Mouse (Mus musculus) stomach, embryonic 14.5 days (tissue): ENCODE measurements around the gene Pde6d. TPM values are rescaled to one million over a fixed set of nuclear protein-coding genes. Genes with fewer than 3 reads are reported as not detected.

Experiments used
- ATAC-seq: fragments of 200-750 bp; cut with Nextera tagmentation; 2 replicates; pipeline ENCODE4 v1.8.0; 2017; ENCODE audit warnings: low read depth, moderate TSS enrichment; ENCODE audit not compliant: insufficient number of reproducible peaks, insufficient read depth, low FRiP score
- H3K27ac ChIP-seq: fragments of 300-500 bp; sonication (generic); 2 replicates; pipeline ENCODE4 v1.5.1; 2014; ENCODE audit warnings: mild to moderate bottlenecking, low read length, moderate library complexity, mixed read lengths
- H3K27me3 ChIP-seq: fragments of 300-500 bp; sonication (generic); 2 replicates; pipeline ENCODE4 v1.6.1; 2014; ENCODE audit warnings: low read length, control low read depth, mixed read lengths; ENCODE audit not compliant: control insufficient read depth, insufficient read depth
- H3K36me3 ChIP-seq: fragments of 300-500 bp; sonication (generic); 2 replicates; pipeline ENCODE4 v1.6.1; 2014; ENCODE audit warnings: mild to moderate bottlenecking, control low read depth, low read length, moderate library complexity, mixed read lengths; ENCODE audit not compliant: control insufficient read depth, insufficient read depth
- H3K4me1 ChIP-seq: fragments of 300-500 bp; sonication (generic); 2 replicates; pipeline ENCODE4 v1.6.1; 2014; ENCODE audit warnings: low read length, control low read depth, mixed read lengths; ENCODE audit not compliant: control insufficient read depth, insufficient read depth
- H3K4me2 ChIP-seq: fragments of 300-500 bp; sonication (generic); replicated peaks from 2 replicates; pipeline ENCODE4 v1.6.1; 2014; ENCODE audit warnings: low read depth, low read length, control low read depth
- H3K4me3 ChIP-seq: fragments of 300-500 bp; sonication (generic); 2 replicates; pipeline ENCODE4 v1.5.1; 2014; ENCODE audit warnings: low read depth, low read length, control low read depth
- H3K9ac ChIP-seq: fragments of 300-500 bp; sonication (generic); replicated peaks from 2 replicates; pipeline ENCODE4 v1.6.1; 2014; ENCODE audit warnings: low read depth, mild to moderate bottlenecking, control low read depth, low read length, moderate library complexity, mixed read lengths
- H3K9me3 ChIP-seq: fragments of 300-500 bp; sonication (generic); 2 replicates; pipeline ENCODE4 v1.6.1; 2016; ENCODE audit warnings: low read depth, low read length, control low read depth; ENCODE audit not compliant: control insufficient read depth
- WGBS: fragments of 180-500 bp; shearing (Covaris S2); extraction: QIAGEN DNeasy Blood & Tissue Kit; methylation state at CpG from one replicate; pipeline ENCODE4 v1.1.7; 2014; 5-methylcytosine and 5-hydroxymethylcytosine counted together
- polyA plus RNA-seq: library from polyadenylated mRNA; unstranded; fragments of >200 nt; fragmentation: Nextera tagmentation; extraction: Ambion mirVana; gene quantifications from 2 replicates; pipeline ENCODE4 v1.2.1, GENCODE M21; 2014

Pde6d gene
- polyA plus RNA-seq, 1 experiment from 2014 or later: 56.6 TPM

DNA sequence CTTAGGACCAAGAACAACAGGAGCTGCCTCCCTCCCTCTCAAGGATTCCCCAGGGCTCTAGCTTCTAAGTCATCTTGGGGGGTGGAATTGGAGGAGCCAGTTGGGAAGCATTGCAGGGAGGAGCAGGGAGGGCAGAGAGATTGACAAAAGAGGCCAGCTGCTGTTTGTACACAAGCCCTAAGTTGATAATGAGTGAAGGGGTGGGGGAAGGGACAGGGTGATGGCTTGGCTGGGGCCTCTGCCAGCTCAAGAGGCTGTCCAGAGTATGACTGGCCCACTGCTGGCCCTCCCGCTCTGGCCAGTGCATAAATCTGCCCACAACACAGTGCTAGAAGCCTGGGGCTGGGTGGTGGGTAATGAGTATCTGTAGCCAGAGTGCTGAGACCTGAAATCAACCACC is 77.0 kb downstream of the Pde6d start:
- peaks cover 46% of the 10 kb centered on the region for H3K4me1 ChIP-seq
- H3K4me2 ChIP-seq: peak overlapping the region; percentile 76
- H3K9ac ChIP-seq: peak overlapping the region; percentile 21

DNA sequence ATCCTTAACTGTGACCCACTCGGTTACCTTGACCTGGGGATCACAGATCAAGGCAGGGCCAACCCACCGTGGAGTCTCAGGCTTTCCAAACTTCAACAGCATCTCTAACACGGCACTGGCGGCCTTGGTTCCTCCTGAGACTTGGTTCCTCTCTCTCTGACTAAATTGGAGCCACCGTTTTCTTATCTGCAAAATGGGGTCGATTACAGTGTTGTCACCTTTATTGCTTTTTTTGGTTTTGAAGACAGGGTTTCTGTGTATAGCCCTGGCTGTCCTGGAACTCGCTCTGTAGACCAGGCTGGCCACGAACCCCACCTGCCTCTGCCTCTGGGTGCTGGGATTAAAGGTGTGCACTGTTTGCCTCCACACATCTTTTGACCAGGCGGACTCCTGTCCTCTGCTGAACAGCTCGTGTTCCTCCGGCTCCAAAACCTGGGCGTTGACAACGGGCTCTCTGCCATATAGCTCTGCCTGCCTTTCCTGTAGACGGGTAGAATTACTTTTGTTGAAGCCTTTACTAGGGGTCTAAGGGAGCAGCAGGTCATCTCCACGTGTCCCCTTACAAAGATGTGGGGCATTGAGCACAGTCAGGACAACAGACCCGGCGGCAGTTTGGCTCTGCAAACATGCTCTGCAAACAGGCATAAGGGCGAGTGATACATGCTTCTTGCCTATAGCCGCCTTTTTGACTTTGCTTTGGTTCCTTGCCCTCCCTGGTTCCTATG is 77.6 kb downstream of the Pde6d start:
- no peaks in the 10 kb centered on the region for H3K27me3 ChIP-seq
- H3K9ac ChIP-seq: peak overlapping the region; percentile 51
- H3K4me2 ChIP-seq: peak overlapping the region; percentile 76
- H3K36me3 ChIP-seq: no peaks in the 10 kb centered on the region
- peak overlapping the region; percentile 99 for H3K27ac ChIP-seq
- ATAC-seq: no peak
- H3K4me3 ChIP-seq: peak overlapping the region; percentile 42
- 14% methylated on average over 19 of the region's 19 CpGs for WGBS
- H3K9me3 ChIP-seq: no peaks in the 10 kb centered on the region
- H3K4me1 ChIP-seq: peaks cover 50% of the 10 kb centered on the region

More for the DNA sequence above, 77.0 kb downstream of the Pde6d start:
- ATAC-seq: no peak
- Histone ChIP-seq H3K4me3 (no peak overlapping the region), H3K27ac (peak overlapping the region; percentile 99), H3K9me3 (no peaks in the 10 kb centered on the region), H3K36me3 (no peaks in the 10 kb centered on the region), H3K27me3 (no peaks in the 10 kb centered on the region)
- WGBS: 82% methylated on average over 1 of the region's 1 CpGs

DNA sequence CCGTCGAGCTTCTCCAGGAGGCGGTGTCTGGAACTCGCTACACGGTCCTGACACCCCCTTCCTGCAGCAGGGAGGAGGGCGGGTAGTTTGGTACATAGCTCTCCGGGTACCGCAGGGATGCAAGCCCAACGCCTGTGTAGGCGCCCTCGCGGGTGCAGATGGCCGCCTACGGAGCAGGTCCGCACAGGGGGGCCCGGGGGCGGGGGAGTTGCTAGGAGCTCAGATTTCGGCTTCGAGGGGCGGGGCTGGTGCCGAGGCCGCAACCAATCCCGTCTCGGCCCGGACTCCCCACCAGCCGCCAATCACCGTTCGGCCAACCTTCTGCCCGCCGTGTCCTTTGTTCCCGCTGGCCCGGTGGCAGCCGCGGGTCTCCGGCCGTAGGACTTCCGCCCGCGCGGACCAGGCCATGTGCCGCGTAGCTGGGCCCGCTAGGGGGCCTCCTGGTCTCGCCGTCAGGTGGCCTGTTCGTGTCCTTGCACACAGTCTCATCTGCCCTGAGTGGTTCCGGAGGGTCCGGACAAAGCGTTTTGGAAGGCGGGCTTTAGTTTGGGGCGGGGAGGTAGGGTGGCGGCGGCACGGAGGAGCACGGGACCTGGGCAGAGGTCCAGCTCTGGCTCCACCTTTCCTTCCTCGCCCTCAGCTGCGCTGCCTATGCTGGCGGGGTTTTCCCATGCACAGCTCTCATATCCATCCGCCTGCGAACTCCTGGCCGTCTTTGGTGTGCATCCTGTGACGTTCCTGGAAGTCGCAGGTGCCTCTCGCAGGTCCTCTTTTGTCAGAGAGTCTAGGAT is 78.3 kb downstream of the Pde6d start:
- peak; percentile 89 for ATAC-seq
- H3K4me3 ChIP-seq: peak overlapping the region; percentile 42
- peaks cover 45% of the 10 kb centered on the region for H3K4me1 ChIP-seq
- H3K27ac ChIP-seq: peak overlapping the region; percentile 99
- H3K4me2 ChIP-seq: peak overlapping the region; percentile 76
- no peaks in the 10 kb centered on the region for H3K27me3 ChIP-seq
- under 1% methylated on average over 64 of the region's 64 CpGs for WGBS
- H3K36me3 ChIP-seq: no peaks in the 10 kb centered on the region
- no peaks in the 10 kb centered on the region for H3K9me3 ChIP-seq
- H3K9ac ChIP-seq: peak overlapping the region; percentile 51

DNA sequence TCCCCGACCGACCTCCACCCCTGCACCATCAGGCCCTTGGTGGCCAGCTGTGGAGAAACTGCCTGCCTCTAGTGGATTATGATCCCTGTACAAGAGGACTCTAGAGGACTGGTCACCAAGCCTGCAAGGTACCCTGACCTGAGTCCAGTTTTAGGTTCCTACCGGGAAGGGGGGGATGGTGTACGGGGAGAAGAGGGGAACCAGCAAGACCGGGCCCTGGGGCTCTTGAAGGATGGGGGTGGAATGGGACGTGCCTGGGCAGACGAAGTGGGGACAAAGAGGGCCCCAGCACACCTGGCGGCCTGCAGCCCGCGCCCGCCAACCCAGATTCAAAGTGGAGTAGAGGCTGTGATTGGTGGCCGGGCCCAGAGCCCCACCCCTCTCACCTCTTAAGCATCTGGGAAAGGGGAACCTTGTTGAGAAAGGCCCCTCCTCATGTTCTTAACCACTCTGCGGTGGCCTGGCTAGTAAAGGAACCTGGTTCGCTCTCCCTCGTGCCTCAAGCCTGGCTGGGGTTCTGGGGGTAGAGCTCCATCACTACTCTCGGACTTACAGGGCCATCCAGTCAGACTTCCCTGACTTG is 79.2 kb downstream of the Pde6d start:
- peak overlapping the region; percentile 99 for H3K27ac ChIP-seq
- no peaks in the 10 kb centered on the region for H3K9me3 ChIP-seq
- WGBS: 11% methylated on average over 16 of the region's 16 CpGs
- H3K27me3 ChIP-seq: no peaks in the 10 kb centered on the region
- H3K4me3 ChIP-seq: peak overlapping the region; percentile 42
- peak overlapping the region; percentile 76 for H3K4me2 ChIP-seq
- H3K4me1 ChIP-seq: peaks cover 50% of the 10 kb centered on the region
- peak overlapping the region; percentile 51; the same call in 1 of the 2 replicates for H3K9ac ChIP-seq
- no peaks in the 10 kb centered on the region for H3K36me3 ChIP-seq
- ATAC-seq: peak; percentile 29

DNA sequence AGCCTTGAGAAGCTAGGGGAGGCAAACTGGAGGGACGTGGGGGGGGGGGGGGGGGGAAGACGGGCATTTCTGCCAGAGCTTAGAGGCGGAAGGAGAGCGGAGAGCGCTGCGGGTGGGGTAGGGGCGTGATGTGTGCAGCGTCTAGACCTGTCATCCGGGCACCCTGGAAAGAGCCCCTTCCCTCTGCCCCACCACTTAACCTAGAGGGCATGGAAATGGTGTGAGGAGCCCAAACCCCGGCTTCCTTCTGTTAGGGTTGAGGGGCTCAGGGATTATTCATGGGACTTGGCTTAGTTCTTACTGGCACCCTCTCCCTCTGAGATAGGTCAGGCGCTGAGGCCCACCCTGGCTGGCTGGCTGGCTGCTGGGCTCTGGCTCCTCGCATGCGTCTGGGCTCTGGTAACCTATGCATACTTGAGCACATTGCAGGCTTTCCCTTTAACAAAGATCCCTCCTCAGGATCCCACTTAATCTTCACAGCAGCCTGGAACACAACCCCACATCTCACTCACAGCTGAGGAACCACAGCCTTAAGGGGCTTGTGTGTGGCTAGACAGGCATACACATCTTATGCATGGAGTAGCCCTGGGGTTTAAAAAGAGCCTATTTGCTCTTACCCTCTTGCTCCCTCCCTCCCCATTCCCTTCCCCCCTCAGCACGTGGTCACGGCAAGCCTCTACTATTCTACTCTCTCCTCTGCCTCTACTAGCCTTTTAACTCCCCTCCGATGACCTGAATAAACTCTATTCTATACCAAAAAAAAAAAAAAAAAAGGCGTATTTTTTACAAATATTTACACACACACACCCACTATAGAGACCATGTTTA is 80.0 kb downstream of the Pde6d start:
- H3K4me2 ChIP-seq: peak overlapping the region; percentile 76; the same call in 1 of the 2 replicates
- no peaks in the 10 kb centered on the region for H3K27me3 ChIP-seq
- no peaks in the 10 kb centered on the region for H3K9me3 ChIP-seq
- peak overlapping the region; percentile 99 for H3K27ac ChIP-seq
- ATAC-seq: no peak
- peak overlapping the region; percentile 14; the same call in 1 of the 2 replicates for H3K9ac ChIP-seq
- no peaks in the 10 kb centered on the region for H3K36me3 ChIP-seq
- 22% methylated on average over 12 of the region's 17 CpGs for WGBS
- H3K4me3 ChIP-seq: no peak overlapping the region
- peaks cover 53% of the 10 kb centered on the region for H3K4me1 ChIP-seq

DNA sequence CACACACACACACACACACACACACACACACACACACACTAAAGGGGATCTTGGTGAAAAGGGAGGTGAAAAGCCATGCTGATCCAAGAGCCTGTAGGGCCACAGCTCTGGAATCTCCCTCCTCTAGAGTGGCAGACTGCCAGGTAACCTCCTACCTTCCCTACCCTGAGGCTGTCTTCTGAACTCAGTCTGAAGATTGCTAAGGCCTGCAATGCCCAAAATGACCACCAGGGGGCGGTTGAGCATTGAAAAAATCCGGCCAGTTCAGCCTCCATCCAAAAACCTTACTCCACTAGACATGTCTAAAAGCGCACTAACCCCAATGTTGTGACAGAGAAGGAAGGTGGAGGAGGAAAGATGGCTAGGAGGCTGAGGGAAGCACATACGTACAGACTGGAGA is 80.9 kb downstream of the Pde6d start:
- H3K27me3 ChIP-seq: no peaks in the 10 kb centered on the region
- H3K4me3 ChIP-seq: no peak overlapping the region
- 0% methylated on average over 4 of the region's 4 CpGs for WGBS
- peaks cover 55% of the 10 kb centered on the region for H3K4me1 ChIP-seq
- H3K27ac ChIP-seq: peak overlapping the region; percentile 99
- no peaks in the 10 kb centered on the region for H3K9me3 ChIP-seq
- no peak overlapping the region for H3K9ac ChIP-seq
- ATAC-seq: no peak
- no peaks in the 10 kb centered on the region for H3K36me3 ChIP-seq
- no peak overlapping the region for H3K4me2 ChIP-seq

DNA sequence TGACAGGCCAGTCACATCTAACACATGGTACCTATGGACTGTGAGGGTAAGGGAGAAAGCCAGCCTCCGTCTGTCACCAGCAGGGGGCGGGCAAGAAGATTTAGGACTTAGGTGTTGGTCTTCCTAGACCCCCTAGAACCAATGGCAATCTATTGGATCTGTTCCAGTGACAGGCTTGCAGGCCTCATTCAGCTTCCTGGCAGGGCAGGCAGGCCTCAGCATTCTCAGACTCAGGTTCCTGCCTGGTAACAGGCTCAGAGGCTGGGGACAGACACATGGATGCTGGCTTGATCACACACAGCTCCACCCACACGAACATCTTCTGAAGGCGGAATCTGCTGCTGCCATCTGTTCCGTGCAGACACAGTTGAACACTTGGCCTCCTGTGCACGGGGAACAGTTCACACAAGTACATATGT is 81.3 kb downstream of the Pde6d start:
- Histone ChIP-seq H3K4me3 (no peak overlapping the region), H3K4me1 (peaks cover 55% of the 10 kb centered on the region), H3K4me2 (no peak overlapping the region), H3K27ac (0 out of 2 replicates have a peak overlapping the region, but pooled peaks have one; percentile 36), H3K9me3 (no peaks in the 10 kb centered on the region), H3K36me3 (no peaks in the 10 kb centered on the region), H3K27me3 (no peaks in the 10 kb centered on the region), H3K9ac (no peak overlapping the region)
- no peak for ATAC-seq
- 41% methylated on average over 6 of the region's 6 CpGs for WGBS

DNA sequence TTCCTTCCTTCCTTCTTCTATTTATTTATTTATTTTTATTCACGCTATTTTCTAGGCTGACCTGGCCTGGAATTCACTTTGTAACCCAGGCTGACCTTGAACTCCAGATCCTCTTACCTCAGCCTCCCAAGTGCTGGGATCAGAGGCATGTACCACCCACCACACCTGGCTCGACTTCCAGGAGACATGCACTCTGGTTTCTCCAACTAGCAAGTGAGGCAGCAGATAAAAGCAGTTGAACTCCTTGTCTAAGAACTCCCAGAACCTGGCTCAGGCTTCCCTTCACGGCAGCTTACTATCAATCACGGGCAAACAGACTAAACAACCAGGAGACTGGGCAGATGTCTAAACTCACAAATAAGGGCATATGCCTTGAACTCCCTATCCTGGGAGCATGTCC is 81.7 kb downstream of the Pde6d start:
- Histone ChIP-seq H3K9ac (no peak overlapping the region), H3K4me3 (no peak overlapping the region), H3K27ac (0 out of 2 replicates have a peak overlapping the region, but pooled peaks have one; percentile 23), H3K4me1 (peaks cover 55% of the 10 kb centered on the region), H3K27me3 (no peaks in the 10 kb centered on the region), H3K36me3 (no peaks in the 10 kb centered on the region), H3K9me3 (no peaks in the 10 kb centered on the region), H3K4me2 (no peak overlapping the region)
- 58% methylated on average over 4 of the region's 4 CpGs for WGBS
- ATAC-seq: no peak
